Mouse (Mus musculus) neural tube, embryonic 13.5 days (tissue): ENCODE measurements around the gene Tekt5. TPM values are rescaled to one million over a fixed set of nuclear protein-coding genes. Genes with fewer than 3 reads are reported as not detected.

Experiments
- ATAC-seq: fragments of 200-750 bp; cut with Nextera tagmentation; 2 replicates; pipeline ENCODE4 v1.8.0; 2017; ENCODE audit warnings: low read depth, mild to moderate bottlenecking, moderate TSS enrichment, moderate library complexity
- H3K27ac ChIP-seq: fragments of 300-500 bp; sonication (generic); replicated peaks from 2 replicates; pipeline ENCODE4 v1.5.1; 2015; ENCODE audit warnings: moderate library complexity, mild to moderate bottlenecking, inconsistent platforms
- H3K27me3 ChIP-seq: fragments of 300-500 bp; sonication (generic); 2 replicates; pipeline ENCODE4 v1.6.1; 2015; ENCODE audit warnings: mild to moderate bottlenecking, inconsistent platforms
- H3K36me3 ChIP-seq: fragments of 300-500 bp; sonication (generic); 2 replicates; pipeline ENCODE4 v1.6.1; 2015; ENCODE audit warnings: mild to moderate bottlenecking, inconsistent platforms
- H3K4me1 ChIP-seq: fragments of 300-500 bp; sonication (generic); replicated peaks from 2 replicates; pipeline ENCODE4 v1.6.1; 2015; ENCODE audit warnings: inconsistent platforms
- H3K4me2 ChIP-seq: fragments of 300-500 bp; sonication (generic); 2 replicates; pipeline ENCODE4 v1.6.1; 2015; ENCODE audit warnings: inconsistent platforms, mild to moderate bottlenecking, moderate library complexity
- H3K4me3 ChIP-seq: fragments of 300-500 bp; sonication (generic); 2 replicates; pipeline ENCODE4 v1.5.1; 2015; ENCODE audit warnings: mild to moderate bottlenecking, inconsistent platforms
- H3K9ac ChIP-seq: fragments of 300-500 bp; sonication (generic); 2 replicates; pipeline ENCODE4 v1.6.1; 2015; ENCODE audit warnings: moderate library complexity, mild to moderate bottlenecking, inconsistent platforms
- H3K9me3 ChIP-seq: fragments of 300-500 bp; sonication (generic); 2 replicates; pipeline ENCODE4 v1.6.1; 2016; ENCODE audit warnings: inconsistent platforms
- WGBS: fragments of 180-500 bp; shearing (Covaris S2); methylation state at CpG from one replicate; pipeline ENCODE4 v1.1.7; 2015; 5-methylcytosine and 5-hydroxymethylcytosine counted together
- polyA plus RNA-seq: library from polyadenylated mRNA; unstranded; fragments of >200 nt; fragmentation: Nextera tagmentation; extraction: Ambion mirVana; gene quantifications from 2 replicates; pipeline ENCODE4 v1.2.1, GENCODE M21; 2015

Tekt5 gene
- polyA plus RNA-seq, 1 experiment from 2014 or later = 5.7 TPM

DNA sequence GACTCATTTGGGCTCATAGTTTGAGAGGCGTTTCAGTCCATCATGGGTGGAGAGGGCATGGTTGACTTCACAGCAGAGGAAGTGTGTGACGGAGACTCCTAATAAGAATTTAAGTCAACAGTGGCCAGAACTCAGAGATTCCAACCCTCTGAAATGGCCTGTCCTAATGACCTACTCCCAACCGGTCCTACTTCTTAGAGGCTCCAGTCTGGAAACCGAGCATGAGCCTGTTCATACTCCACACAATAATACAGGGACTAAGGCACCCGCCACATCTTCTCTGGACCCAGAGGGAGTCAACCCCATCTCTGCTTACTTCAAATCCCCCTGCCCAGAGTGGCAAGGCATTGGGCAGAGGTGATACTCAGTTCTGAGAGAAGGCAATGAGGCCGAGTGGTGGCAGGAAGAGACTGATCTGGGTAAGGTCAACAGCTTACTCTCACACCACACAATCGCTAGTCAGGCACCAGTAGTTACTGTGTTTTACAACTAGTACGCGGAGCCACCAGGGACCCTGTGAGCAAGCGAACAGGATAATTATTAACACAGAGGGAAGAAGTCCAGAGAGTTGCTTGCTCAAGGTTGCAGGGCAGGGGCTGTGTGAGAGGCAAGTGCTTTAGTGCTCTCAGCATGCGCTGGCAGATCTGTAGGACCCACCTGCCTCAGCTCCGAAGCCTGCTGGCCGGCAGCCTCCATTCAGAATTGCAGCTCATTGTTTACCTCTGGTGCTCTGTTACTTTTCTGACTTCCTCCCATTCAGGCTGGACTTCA lies 67.5 kb downstream of the Tekt5 start:
- Histone ChIP-seq H3K9me3 (no peaks in the 10 kb centered on the region), H3K9ac (no peak overlapping the region), H3K36me3 (no peaks in the 10 kb centered on the region), H3K27ac (no peak overlapping the region), H3K4me3 (no peak overlapping the region), H3K4me1 (no peaks in the 10 kb centered on the region), H3K27me3 (no peaks in the 10 kb centered on the region), H3K4me2 (no peak overlapping the region)
- 55% methylated on average over 13 of the region's 13 CpGs for WGBS
- ATAC-seq = no peak

DNA sequence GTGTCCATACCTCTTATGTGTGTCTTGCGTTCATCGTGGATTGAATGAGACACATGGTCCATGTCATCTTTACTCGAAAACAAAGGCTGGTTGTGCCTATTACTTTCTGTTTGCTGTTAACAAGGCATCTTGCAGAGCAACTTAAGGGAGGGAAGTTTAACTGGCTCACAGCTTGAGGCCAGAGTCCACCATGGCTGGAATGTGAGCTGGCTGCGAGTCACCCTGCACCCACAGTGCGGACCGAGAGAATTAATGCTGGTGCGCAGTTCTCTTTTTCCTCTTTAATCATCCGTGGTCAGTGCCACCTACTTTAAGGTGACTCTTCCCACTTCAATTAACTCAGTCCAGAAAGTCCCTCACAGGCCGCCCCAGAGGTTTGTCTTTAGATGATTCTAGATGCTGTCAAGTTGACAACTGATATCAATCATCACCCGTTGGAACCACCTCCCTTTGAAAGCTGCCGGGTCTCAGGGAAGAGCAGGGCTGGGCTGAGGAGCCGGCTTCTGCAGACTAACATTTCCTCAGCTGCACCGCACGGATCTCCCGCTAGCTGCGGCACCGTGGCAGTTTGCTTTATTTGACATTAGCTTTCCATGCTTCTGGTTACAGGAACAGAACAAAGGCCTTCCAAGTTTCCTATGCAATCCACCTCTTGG lies 75.2 kb downstream of the Tekt5 start:
- no peaks in the 10 kb centered on the region for H3K9me3 ChIP-seq
- H3K36me3 ChIP-seq = no peaks in the 10 kb centered on the region
- 60% methylated on average over 17 of the region's 17 CpGs for WGBS
- H3K4me1 ChIP-seq = no peaks in the 10 kb centered on the region
- no peak overlapping the region for H3K27ac ChIP-seq
- no peak for ATAC-seq
- no peaks in the 10 kb centered on the region for H3K27me3 ChIP-seq
- no peak overlapping the region for H3K4me2 ChIP-seq
- H3K9ac ChIP-seq = no peak overlapping the region
- no peak overlapping the region for H3K4me3 ChIP-seq

DNA sequence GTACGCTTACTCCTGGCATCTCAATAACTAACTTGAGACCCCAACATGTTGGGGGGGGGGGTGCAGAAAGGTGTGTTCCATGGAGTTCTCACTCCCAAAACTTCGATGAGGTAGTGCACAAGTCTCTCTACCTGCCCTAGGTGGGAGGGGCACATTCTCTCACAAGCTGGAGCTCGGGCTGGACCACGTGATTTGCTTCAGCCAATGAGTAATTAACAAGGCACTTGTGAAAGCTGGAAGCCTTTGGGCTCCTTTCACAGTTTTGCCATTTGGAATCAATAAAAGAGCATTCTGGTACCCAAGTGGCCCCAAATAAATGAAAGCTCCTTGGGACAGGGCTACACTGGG lies 78.1 kb downstream of the Tekt5 start:
- Histone ChIP-seq H3K27me3 (peaks cover 22% of the 10 kb centered on the region), H3K27ac (no peak overlapping the region), H3K4me3 (no peak overlapping the region), H3K4me2 (no peak overlapping the region), H3K9ac (no peak overlapping the region), H3K9me3 (no peaks in the 10 kb centered on the region), H3K36me3 (no peaks in the 10 kb centered on the region), H3K4me1 (peaks cover 11% of the 10 kb centered on the region)
- 59% methylated on average over 4 of the region's 4 CpGs for WGBS
- ATAC-seq = no peak

DNA sequence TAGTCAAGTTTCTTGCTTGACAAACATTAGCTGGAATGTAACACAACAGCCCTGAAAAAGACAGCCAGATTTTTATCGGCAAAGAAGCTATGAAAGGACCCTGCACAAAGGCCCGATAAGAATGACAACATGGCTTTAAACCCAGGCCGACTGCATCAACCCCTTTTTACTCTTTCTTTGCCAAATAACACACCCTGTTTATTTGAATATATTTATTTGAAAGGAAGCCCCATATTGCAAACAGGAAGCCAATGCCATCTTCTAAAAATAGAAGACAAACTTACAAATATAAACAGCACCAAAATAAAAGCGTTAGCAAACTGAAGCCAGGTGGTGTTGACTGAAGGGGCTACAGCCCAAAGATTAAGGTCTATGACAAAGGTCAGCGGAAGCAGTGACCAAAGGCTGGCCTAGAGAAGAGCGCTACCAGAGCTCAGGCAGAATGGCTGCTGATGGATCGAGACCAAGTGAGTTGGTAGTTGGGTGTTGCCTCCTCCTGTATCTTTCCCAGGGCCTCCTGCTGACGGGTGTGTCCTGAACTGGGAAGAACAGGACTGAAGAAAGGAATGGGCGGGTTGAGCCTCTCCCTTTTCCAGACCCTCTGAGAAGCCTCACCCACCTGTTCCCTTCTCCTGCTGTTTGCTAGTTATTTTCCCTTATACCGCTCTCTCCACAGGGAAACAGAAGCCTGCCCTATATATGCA lies 78.6 kb downstream of the Tekt5 start:
- 85% methylated on average over 10 of the region's 10 CpGs for WGBS
- H3K4me2 ChIP-seq = no peak overlapping the region

DNA sequence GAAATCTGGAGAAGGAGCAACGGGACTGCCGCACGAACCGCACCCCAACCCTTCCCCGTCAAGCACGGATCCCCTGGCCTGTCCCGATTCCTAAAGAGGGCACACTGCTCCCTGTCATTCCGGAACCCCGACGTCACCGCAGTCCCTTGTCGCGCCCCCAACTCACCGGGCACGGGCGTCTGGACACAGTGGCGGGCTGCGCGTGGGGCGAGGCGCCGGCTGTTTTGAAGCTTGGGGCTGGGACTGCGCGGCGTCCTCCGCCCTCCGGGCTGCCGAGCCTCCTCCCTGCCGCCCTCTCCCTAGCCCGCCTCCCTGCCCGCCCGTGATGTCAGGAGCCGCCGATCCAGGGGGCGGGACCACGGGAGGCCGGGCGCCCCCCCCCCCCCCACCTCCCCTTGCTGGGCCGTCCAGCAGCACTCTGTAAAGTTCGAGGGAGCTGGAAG lies 81.6 kb downstream of the Tekt5 start, which contains the start of gene Emp2:
Gene Emp2, minus strand, starts transcription at position 323 of the 443 bp plus-strand sequence.
- H3K9me3 ChIP-seq = no peaks in the 10 kb centered on the region
- H3K4me2 ChIP-seq = peak within 1 kb of the TSS; percentile 79
- H3K9ac ChIP-seq = peak within 1 kb of the TSS; percentile 68
- H3K27me3 ChIP-seq = peaks cover 33% of the 10 kb centered on the region
- peaks cover 11% of the 10 kb centered on the region for H3K4me1 ChIP-seq
- under 1% methylated on average over 33 of the region's 40 CpGs for WGBS
- H3K27ac ChIP-seq = no peak within 1 kb of the TSS
- ATAC-seq = peak; percentile 74
- peak within 1 kb of the TSS; percentile 44 for H3K4me3 ChIP-seq
- no peaks in the 10 kb centered on the region for H3K36me3 ChIP-seq

More for the DNA sequence above, 78.6 kb downstream of the Tekt5 start:
- H3K9ac ChIP-seq = no peak overlapping the region
- peaks cover 11% of the 10 kb centered on the region for H3K4me1 ChIP-seq
- H3K4me3 ChIP-seq = no peak overlapping the region
- no peaks in the 10 kb centered on the region for H3K9me3 ChIP-seq
- H3K27me3 ChIP-seq = peaks cover 24% of the 10 kb centered on the region
- no peak overlapping the region for H3K27ac ChIP-seq
- ATAC-seq = no peak
- no peaks in the 10 kb centered on the region for H3K36me3 ChIP-seq

DNA sequence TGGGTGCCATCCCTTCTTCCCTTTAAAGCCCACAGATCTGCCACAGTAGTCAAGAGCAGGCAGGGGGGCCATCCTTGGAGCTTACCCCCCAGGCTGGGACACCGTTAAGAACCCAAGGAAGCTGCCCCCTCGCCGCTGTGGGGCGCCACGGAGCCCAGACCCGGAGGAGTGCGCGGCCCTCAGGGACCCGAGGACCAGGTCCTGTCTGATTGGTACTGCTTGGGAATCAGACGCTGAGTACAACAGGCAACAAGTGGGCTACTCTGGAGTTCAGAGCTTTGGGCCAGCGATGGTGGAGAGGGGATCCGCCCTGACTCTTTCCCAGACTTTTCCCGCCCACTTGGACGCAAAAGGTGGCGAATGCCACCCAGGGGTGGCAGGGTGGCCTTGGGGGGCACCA lies 82.1 kb downstream of the Tekt5 start:
- peak overlapping the region; percentile 79 for H3K4me2 ChIP-seq
- H3K4me1 ChIP-seq = peaks cover 11% of the 10 kb centered on the region
- 5% methylated on average over 15 of the region's 15 CpGs for WGBS
- H3K27me3 ChIP-seq = peaks cover 33% of the 10 kb centered on the region
- H3K4me3 ChIP-seq = peak overlapping the region; percentile 44
- H3K36me3 ChIP-seq = no peaks in the 10 kb centered on the region
- ATAC-seq = peak; percentile 61
- H3K9me3 ChIP-seq = no peaks in the 10 kb centered on the region
- H3K9ac ChIP-seq = peak overlapping the region; percentile 68
- no peak overlapping the region for H3K27ac ChIP-seq

DNA sequence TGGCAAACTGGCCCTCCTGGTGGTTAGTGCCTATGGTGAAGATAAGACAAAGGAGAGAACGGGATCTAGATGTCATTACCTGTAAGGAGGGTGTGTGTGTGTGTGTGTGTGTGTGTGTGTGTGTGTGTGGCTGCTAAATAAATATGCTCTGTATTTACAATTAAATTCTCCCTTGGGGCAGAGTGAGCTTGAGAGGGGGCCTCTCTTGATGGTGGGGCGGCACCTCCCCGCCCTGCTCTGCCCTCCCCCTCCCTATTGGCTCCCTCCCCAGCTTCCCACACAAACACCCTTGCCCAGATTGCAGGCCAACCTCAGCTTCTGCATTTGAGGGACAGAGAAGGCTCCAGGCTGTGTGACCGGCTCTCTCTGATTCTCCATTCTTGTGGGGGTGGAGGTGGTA lies 83.3 kb downstream of the Tekt5 start:
- H3K4me1 ChIP-seq = peaks cover 11% of the 10 kb centered on the region
- H3K27ac ChIP-seq = no peak overlapping the region
- no peak overlapping the region for H3K9ac ChIP-seq
- peaks cover 33% of the 10 kb centered on the region for H3K27me3 ChIP-seq
- no peaks in the 10 kb centered on the region for H3K9me3 ChIP-seq
- 75% methylated on average over 4 of the region's 4 CpGs for WGBS
- no peaks in the 10 kb centered on the region for H3K36me3 ChIP-seq
- H3K4me2 ChIP-seq = no peak overlapping the region
- no peak for ATAC-seq
- no peak overlapping the region for H3K4me3 ChIP-seq

DNA sequence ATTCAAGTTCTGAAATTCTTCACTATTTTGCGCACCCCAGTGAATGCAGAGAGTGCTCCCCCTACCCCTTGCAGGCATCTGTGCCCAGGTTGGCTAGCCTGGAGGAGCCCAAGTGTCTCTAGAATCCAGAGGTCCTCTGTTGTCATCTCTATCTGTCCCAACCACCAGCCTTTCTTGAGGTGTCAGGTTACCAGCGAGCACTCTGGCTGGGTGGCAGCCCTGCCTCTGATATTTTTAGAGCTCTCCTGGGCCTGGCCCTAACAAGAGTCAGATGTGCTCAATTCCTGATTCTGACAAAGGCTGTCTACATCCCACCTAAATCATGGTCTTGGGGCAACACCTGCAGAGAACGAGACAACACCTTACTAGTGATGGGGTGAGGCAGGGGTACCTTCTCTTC lies 84.2 kb downstream of the Tekt5 start:
- H3K9ac ChIP-seq = no peak overlapping the region
- no peaks in the 10 kb centered on the region for H3K9me3 ChIP-seq
- H3K4me3 ChIP-seq = no peak overlapping the region
- no peak overlapping the region for H3K27ac ChIP-seq
- H3K27me3 ChIP-seq = peaks cover 33% of the 10 kb centered on the region
- no peaks in the 10 kb centered on the region for H3K36me3 ChIP-seq
- ATAC-seq = no peak
- WGBS = 60% methylated on average over 3 of the region's 3 CpGs
- H3K4me2 ChIP-seq = no peak overlapping the region
- peaks cover 11% of the 10 kb centered on the region for H3K4me1 ChIP-seq

DNA sequence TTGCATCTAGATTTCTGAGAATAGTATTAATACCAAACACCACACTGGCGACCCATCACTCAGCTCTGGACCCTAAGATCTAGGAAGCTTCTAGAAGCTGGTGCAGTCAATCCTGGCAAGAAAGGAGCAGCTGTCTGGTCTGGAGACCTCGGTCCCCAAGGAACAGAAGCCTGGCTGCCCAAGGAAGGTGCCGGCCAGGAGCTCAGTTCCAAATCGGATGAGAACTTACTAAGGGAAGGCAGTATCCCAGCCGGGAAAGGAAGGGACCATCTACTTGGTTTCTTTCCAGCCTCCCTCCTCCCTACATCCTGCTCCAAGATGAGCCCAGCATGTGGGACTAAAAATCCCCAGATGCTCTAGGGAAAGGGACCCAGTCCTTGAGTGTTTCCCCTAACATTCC lies 84.8 kb downstream of the Tekt5 start:
- Histone ChIP-seq H3K27me3 (peaks cover 33% of the 10 kb centered on the region), H3K4me2 (no peak overlapping the region), H3K4me1 (peaks cover 11% of the 10 kb centered on the region), H3K9ac (no peak overlapping the region), H3K4me3 (no peak overlapping the region), H3K27ac (no peak overlapping the region), H3K36me3 (no peaks in the 10 kb centered on the region), H3K9me3 (no peaks in the 10 kb centered on the region)
- no peak for ATAC-seq
- WGBS = 91% methylated on average over 5 of the region's 5 CpGs

Other genes starting within 250 kb of the Tekt5 start
- not detected in 2 replicates for gene Rpl39l, start 225.3 kb downstream of the Tekt5 start, polyA plus RNA-seq
- gene Atf7ip2, start 202.8 kb downstream of the Tekt5 start, polyA plus RNA-seq = 0.21 TPM in 1 of 2 replicates, not detected in the other
- 5.3 and 5.7 TPM in 2 replicates for gene Emp2, start 81.5 kb downstream of the Tekt5 start, polyA plus RNA-seq
- 47.8 and 51.1 TPM in 2 replicates for gene Nubp1, start 16.5 kb upstream of the Tekt5 start, polyA plus RNA-seq
- 39.2 and 40.5 TPM in 2 replicates for gene Tvp23a, start 51.9 kb upstream of the Tekt5 start, polyA plus RNA-seq
- 0.35 and 0.54 TPM in 2 replicates for gene Ciita, start 84.6 kb upstream of the Tekt5 start, polyA plus RNA-seq
- 19.1 and 21.8 TPM in 2 replicates for gene Dexi, start 147.6 kb upstream of the Tekt5 start, polyA plus RNA-seq
- 68.7 and 69.0 TPM in 2 replicates for gene Clec16a, start 149.8 kb upstream of the Tekt5 start, polyA plus RNA-seq